Mouse (Mus musculus): Measurements from ENCODE around the gene Ano1. TPM values are rescaled to one million over a fixed set of nuclear protein-coding genes. Genes with fewer than 3 reads are reported as not detected.

The Ano1 gene
- polyA plus RNA-seq, 1 experiment from 2014 or later: 48.8 TPM

DNA sequence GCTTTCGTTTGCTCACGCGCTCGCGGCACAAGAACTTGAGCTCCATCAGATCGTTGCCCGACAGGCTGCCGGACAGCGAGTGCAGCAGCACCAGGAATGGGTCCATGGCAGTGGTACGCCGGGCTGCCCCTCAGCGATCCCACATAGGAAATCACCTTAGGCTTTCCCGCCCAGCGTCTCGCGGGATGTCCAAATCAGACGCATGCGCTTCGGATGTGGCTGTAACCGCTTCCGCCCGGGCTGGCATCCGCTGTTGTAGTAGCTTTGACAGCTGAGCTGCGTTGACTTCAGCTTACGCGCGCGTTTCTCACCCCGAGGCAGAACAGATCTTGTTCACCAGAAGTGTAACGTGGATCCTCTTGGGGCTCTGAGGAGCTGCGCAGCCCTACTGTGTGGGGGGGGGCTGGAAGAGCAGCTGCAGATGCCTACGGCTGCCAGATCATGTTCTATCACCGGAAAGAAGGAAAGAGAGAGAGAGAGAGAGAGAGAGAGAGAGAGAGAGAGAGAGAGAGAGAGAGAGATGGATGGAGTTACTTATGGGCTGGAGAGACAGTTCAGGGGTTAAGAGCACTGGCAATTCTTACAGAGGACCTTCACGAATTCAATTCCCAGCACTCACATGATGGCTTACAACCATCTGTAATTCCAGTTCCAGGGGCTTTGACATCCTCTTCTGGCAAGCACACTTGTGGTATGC, 169.3 kb downstream of the Ano1 start, which contains the start of gene Fadd:
Gene Fadd, minus strand, starts transcription at position 180 of the 697 bp plus-strand sequence.
- 1% methylated on average over 34 of the region's 34 CpGs for WGBS
- H3K9me3 ChIP-seq (ENCODE audit: control insufficient read depth, low read length): no peaks in the 10 kb centered on the region

DNA sequence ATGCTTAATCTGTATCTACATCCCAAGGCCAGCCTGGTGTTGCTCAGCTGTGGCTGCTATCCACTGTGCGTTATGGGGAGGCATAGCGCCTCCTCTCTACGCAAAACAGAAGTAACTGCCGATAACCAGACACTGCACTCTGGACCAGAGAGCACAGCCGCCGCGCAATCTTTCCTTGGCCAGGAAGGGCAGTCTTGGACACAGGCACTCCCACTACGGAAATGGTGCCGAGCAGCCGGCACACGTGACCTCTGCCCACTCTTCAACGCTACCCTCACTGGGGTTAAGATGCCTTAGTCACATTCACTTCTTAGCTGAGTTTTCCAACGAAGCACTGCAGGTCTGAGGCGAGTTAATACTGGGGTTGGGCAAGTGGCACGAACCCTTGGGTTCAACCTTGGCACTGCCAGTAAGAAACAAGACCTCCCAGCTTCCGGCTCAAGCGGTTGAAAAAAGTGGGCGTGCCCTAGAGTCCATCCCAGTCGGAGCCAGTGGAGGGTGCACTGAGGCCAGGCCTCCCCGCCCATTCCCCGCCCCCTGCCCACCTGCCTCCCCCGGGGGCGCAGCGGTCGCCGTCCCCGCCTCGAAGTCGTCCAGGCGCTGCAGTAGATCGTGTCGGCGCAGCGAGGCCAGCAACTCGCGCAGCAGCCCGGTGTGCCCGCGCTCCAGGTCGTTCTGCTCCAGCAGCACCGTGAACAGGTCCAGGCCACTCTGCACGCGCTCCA, 170.1 kb downstream of the Ano1 start:
- H3K9ac ChIP-seq (ENCODE audit: low read depth, low read length): peak overlapping the region; percentile 83
- H3K9me3 ChIP-seq (ENCODE audit: control insufficient read depth, low read length): no peaks in the 10 kb centered on the region
- ATAC-seq (ENCODE audit: low FRiP score, low TSS enrichment): peak; percentile 84
- H3K4me1 ChIP-seq (ENCODE audit: control insufficient read depth, insufficient read depth, low read length): peaks cover 16% of the 10 kb centered on the region
- H3K4me3 ChIP-seq (ENCODE audit: low read length): peak overlapping the region; percentile 82
- peaks cover 18% of the 10 kb centered on the region; the same call in 1 of the 2 replicates for H3K36me3 ChIP-seq (ENCODE audit: control insufficient read depth, insufficient read depth, low read length)
- 1% methylated on average over 43 of the region's 43 CpGs for WGBS
- no peaks in the 10 kb centered on the region for H3K27me3 ChIP-seq (ENCODE audit: control insufficient read depth, insufficient read depth, low read length)
- peak overlapping the region; percentile 97 for H3K27ac ChIP-seq (ENCODE audit: low read depth, low read length)
- peak overlapping the region; percentile 77 for H3K4me2 ChIP-seq (replicated peaks; ENCODE audit: low read depth, low read length)

More for the DNA sequence above, 169.3 kb downstream of the Ano1 start, which contains the start of gene Fadd:
- Histone ChIP-seq H3K27me3 (ENCODE audit: control insufficient read depth, insufficient read depth, low read length) (no peaks in the 10 kb centered on the region), H3K4me3 (ENCODE audit: low read length) (peak within 1 kb of the TSS; percentile 82), H3K9ac (ENCODE audit: low read depth, low read length) (peak within 1 kb of the TSS; percentile 83), H3K4me1 (ENCODE audit: control insufficient read depth, insufficient read depth, low read length) (peaks cover 16% of the 10 kb centered on the region), H3K4me2 (replicated peaks; ENCODE audit: low read depth, low read length) (peak within 1 kb of the TSS; percentile 77), H3K36me3 (ENCODE audit: control insufficient read depth, insufficient read depth, low read length) (peaks cover 18% of the 10 kb centered on the region; the same call in 1 of the 2 replicates), H3K27ac (ENCODE audit: low read depth, low read length) (peak within 1 kb of the TSS; percentile 97)
- peak; percentile 82 for ATAC-seq (ENCODE audit: low FRiP score, low TSS enrichment)

- ATAC-seq (ENCODE audit: low FRiP score, low TSS enrichment): no peak
- Histone ChIP-seq H3K9ac (ENCODE audit: low read depth, low read length) (no peak overlapping the region), H3K4me1 (ENCODE audit: control insufficient read depth, insufficient read depth, low read length) (peaks cover 13% of the 10 kb centered on the region), H3K27me3 (ENCODE audit: control insufficient read depth, insufficient read depth, low read length) (no peaks in the 10 kb centered on the region), H3K4me2 (replicated peaks; ENCODE audit: low read depth, low read length) (no peak overlapping the region), H3K9me3 (ENCODE audit: control insufficient read depth, low read length) (no peaks in the 10 kb centered on the region), H3K4me3 (ENCODE audit: low read length) (no peak overlapping the region), H3K27ac (ENCODE audit: low read depth, low read length) (no peak overlapping the region), H3K36me3 (ENCODE audit: control insufficient read depth, insufficient read depth, low read length) (peaks cover 18% of the 10 kb centered on the region; the same call in 1 of the 2 replicates)
- WGBS: 89% methylated on average over 5 of the region's 5 CpGs
These were observed 173.9 kb downstream of the Ano1 start for GRCm38 (mm10) chr7:144577876-144578275.

DNA sequence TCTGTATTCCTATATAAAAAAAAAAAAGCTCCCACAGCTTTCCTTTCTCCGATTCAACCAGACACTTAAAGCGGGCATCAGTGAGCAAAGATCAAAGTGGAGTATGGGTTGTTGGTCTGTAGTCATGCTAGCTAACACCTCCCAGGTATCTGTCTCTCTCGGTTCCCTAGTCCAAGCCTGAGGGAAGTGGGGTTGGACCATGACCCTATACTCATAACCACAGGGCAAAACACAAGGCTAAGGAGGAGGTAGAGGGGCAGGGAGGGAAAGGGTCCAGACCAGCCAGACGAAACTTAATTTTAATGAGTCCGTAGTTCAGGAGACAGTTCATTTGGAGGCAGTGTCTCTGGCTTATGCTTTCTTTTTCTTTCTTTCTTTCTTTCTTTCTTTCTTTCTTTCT, 179.5 kb downstream of the Ano1 start:
- no peak overlapping the region for H3K4me2 ChIP-seq (replicated peaks; ENCODE audit: low read depth, low read length)
- no peaks in the 10 kb centered on the region for H3K4me1 ChIP-seq (ENCODE audit: control insufficient read depth, insufficient read depth, low read length)
- no peaks in the 10 kb centered on the region for H3K27me3 ChIP-seq (ENCODE audit: control insufficient read depth, insufficient read depth, low read length)
- H3K9me3 ChIP-seq (ENCODE audit: control insufficient read depth, low read length): no peaks in the 10 kb centered on the region
- ATAC-seq (ENCODE audit: low FRiP score, low TSS enrichment): no peak
- 73% methylated on average over 5 of the region's 5 CpGs for WGBS
- H3K9ac ChIP-seq (ENCODE audit: low read depth, low read length): no peak overlapping the region
- no peaks in the 10 kb centered on the region for H3K36me3 ChIP-seq (ENCODE audit: control insufficient read depth, insufficient read depth, low read length)
- H3K27ac ChIP-seq (ENCODE audit: low read depth, low read length): no peak overlapping the region
- no peak overlapping the region for H3K4me3 ChIP-seq (ENCODE audit: low read length)

GRCm38 (mm10) chr7:144571598-144571997, 180.2 kb downstream of the Ano1 start:
- H3K4me3 ChIP-seq (ENCODE audit: low read length): no peak overlapping the region
- H3K4me2 ChIP-seq (replicated peaks; ENCODE audit: low read depth, low read length): no peak overlapping the region
- no peaks in the 10 kb centered on the region for H3K9me3 ChIP-seq (ENCODE audit: control insufficient read depth, low read length)
- no peaks in the 10 kb centered on the region for H3K27me3 ChIP-seq (ENCODE audit: control insufficient read depth, insufficient read depth, low read length)
- H3K4me1 ChIP-seq (ENCODE audit: control insufficient read depth, insufficient read depth, low read length): no peaks in the 10 kb centered on the region
- no peaks in the 10 kb centered on the region for H3K36me3 ChIP-seq (ENCODE audit: control insufficient read depth, insufficient read depth, low read length)
- ATAC-seq (ENCODE audit: low FRiP score, low TSS enrichment): peak; percentile 39; the same call in 1 of the 2 replicates
- H3K27ac ChIP-seq (ENCODE audit: low read depth, low read length): no peak overlapping the region
- H3K9ac ChIP-seq (ENCODE audit: low read depth, low read length): no peak overlapping the region

DNA sequence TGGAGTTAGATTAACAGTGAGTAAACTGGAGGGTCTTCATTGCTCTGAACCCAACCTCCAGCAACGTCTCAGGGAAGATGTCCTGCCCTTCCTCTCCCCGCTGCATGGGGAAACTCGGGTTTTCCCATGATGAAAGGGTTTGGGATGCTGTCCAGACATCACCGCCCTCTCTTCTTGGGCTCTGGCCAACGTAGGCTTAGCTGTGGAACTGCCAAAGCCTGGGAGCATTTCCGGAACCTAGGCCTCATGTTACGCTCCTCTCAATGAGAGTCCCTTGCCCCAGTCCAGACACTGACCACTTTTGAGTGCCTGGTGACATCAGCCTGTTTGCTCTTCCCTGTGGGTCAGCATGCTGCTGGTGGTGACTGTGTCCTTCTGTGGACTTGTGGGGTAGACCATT, 182.3 kb downstream of the Ano1 start:
- Histone ChIP-seq H3K4me2 (replicated peaks; ENCODE audit: low read depth, low read length) (no peak overlapping the region), H3K4me3 (ENCODE audit: low read length) (no peak overlapping the region), H3K9me3 (ENCODE audit: control insufficient read depth, low read length) (no peaks in the 10 kb centered on the region), H3K27me3 (ENCODE audit: control insufficient read depth, insufficient read depth, low read length) (no peaks in the 10 kb centered on the region), H3K36me3 (ENCODE audit: control insufficient read depth, insufficient read depth, low read length) (no peaks in the 10 kb centered on the region), H3K27ac (ENCODE audit: low read depth, low read length) (no peak overlapping the region), H3K9ac (ENCODE audit: low read depth, low read length) (no peak overlapping the region), H3K4me1 (ENCODE audit: control insufficient read depth, insufficient read depth, low read length) (no peaks in the 10 kb centered on the region)
- ATAC-seq (ENCODE audit: low FRiP score, low TSS enrichment): no peak
- WGBS: 74% methylated on average over 7 of the region's 7 CpGs

DNA sequence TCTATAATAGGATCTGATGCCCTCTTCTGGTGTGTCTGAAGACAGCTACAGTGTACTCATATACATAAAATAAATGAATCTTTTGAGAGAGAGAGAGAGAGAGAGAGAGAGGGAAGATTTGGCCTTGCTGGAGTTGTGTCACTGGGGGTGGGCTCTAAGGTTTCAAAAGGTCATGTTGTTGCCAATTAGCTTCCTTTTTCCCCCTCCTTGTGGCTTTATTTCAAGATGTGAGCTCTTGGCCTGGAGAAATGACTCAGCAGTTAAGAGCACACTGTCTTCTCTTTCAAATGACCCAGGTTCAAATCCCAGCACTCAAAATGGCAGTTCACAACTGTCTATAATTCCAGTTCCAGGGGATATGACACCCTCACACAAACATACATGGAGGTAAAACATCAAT, 183.7 kb downstream of the Ano1 start:
- no peaks in the 10 kb centered on the region for H3K36me3 ChIP-seq (ENCODE audit: control insufficient read depth, insufficient read depth, low read length)
- no peak overlapping the region for H3K27ac ChIP-seq (ENCODE audit: low read depth, low read length)
- ATAC-seq (ENCODE audit: low FRiP score, low TSS enrichment): no peak
- no peaks in the 10 kb centered on the region for H3K27me3 ChIP-seq (ENCODE audit: control insufficient read depth, insufficient read depth, low read length)
- H3K4me3 ChIP-seq (ENCODE audit: low read length): no peak overlapping the region
- no peaks in the 10 kb centered on the region for H3K4me1 ChIP-seq (ENCODE audit: control insufficient read depth, insufficient read depth, low read length)
- no peak overlapping the region for H3K9ac ChIP-seq (ENCODE audit: low read depth, low read length)
- no peaks in the 10 kb centered on the region for H3K9me3 ChIP-seq (ENCODE audit: control insufficient read depth, low read length)
- H3K4me2 ChIP-seq (replicated peaks; ENCODE audit: low read depth, low read length): no peak overlapping the region

GRCm38 (mm10) chr7:144566921-144567682, 184.7 kb downstream of the Ano1 start:
- Histone ChIP-seq H3K9ac (ENCODE audit: low read depth, low read length) (no peak overlapping the region), H3K4me1 (ENCODE audit: control insufficient read depth, insufficient read depth, low read length) (no peaks in the 10 kb centered on the region), H3K4me3 (ENCODE audit: low read length) (no peak overlapping the region), H3K4me2 (replicated peaks; ENCODE audit: low read depth, low read length) (no peak overlapping the region), H3K27ac (ENCODE audit: low read depth, low read length) (no peak overlapping the region), H3K27me3 (ENCODE audit: control insufficient read depth, insufficient read depth, low read length) (no peaks in the 10 kb centered on the region), H3K36me3 (ENCODE audit: control insufficient read depth, insufficient read depth, low read length) (no peaks in the 10 kb centered on the region), H3K9me3 (ENCODE audit: control insufficient read depth, low read length) (no peaks in the 10 kb centered on the region)
- no peak for ATAC-seq (ENCODE audit: low FRiP score, low TSS enrichment)
- WGBS: 75% methylated on average over 3 of the region's 3 CpGs
